Mouse (Mus musculus) heart, adult 2 months (tissue): Measurements from ENCODE around the gene Agpat3.

Experiments used
- EP300 ChIP-seq: fragments of 200-500 bp; IDR thresholded peaks from 2 replicates; pipeline ENCODE4 v1.6.1; 2011; ENCODE audit warnings: low read depth, low read length, control low read depth; ENCODE audit not compliant: insufficient read depth
- POLR2A ChIP-seq: fragments of 200-500 bp; IDR thresholded peaks from 2 replicates; pipeline ENCODE4 v1.6.1; 2011; ENCODE audit warnings: mild to moderate bottlenecking, low read depth, low read length, control low read depth; ENCODE audit not compliant: insufficient read depth

DNA sequence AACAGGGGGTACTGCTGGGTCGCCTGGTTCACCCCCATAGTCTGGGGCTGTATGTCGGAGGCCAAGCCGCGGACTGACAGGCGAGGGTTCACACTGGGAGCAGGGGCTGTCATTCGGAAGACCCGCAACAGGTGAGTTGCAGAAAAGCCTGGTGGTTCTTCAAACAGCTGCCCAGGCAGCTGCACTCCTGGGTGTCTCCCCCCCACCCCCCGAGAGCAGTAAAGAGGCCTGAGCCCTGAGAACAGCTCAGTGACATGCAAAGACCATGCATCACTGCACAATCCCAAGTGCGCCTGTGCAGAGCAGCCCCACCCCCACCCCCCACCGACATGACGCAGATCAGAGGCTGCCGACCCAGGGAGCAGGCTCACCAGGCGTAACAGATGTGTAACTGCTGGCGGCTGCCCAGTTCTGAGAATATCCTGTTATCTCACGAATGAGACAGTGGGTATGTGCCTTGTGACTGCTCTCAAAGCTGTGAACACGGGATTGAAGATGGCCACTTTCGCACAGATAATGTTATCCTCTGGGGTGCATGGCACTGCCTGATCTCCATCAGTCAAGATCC is 46.9 kb upstream of the Agpat3 start:
- no peak for TF ChIP-seq POLR2A
- 0 out of 2 replicates have a peak, but pooled peaks have one; percentile 45 for TF ChIP-seq EP300
